Mouse (Mus musculus) neutrophil, adult 5-6 weeks (primary cell): ENCODE results near the gene Ube2s. TPM values are rescaled to one million over a fixed set of nuclear protein-coding genes. Genes with fewer than 3 reads are reported as not detected.
"Not testable (repeated sequence)": the region's sequence is repeated elsewhere in the genome, so short reads cannot be mapped to it uniquely, and the experiment has no call there.

Experiments used
- ATAC-seq: fragments of 151-379, 151-347 bp; 2 replicates; pipeline ENCODE4 v1.8.0; 2017; ENCODE audit warnings: mild to moderate bottlenecking, moderate TSS enrichment; ENCODE audit not compliant: insufficient number of reproducible peaks, poor library complexity, low FRiP score, severe bottlenecking; ENCODE audit errors: extremely low read depth
- total RNA-seq: library from RNA; stranded (forward); fragments of 200-1000 nt; gene quantifications from 2 replicates; pipeline ENCODE4 v1.2.3, GENCODE M21; 2017

The Ube2s gene
- total RNA-seq, 1 experiment from 2014 or later, result 103 TPM

- no peak for ATAC-seq
Measured at GRCm38 (mm10) chr7:4825365-4825764, 13.0 kb upstream of the Ube2s start.

DNA sequence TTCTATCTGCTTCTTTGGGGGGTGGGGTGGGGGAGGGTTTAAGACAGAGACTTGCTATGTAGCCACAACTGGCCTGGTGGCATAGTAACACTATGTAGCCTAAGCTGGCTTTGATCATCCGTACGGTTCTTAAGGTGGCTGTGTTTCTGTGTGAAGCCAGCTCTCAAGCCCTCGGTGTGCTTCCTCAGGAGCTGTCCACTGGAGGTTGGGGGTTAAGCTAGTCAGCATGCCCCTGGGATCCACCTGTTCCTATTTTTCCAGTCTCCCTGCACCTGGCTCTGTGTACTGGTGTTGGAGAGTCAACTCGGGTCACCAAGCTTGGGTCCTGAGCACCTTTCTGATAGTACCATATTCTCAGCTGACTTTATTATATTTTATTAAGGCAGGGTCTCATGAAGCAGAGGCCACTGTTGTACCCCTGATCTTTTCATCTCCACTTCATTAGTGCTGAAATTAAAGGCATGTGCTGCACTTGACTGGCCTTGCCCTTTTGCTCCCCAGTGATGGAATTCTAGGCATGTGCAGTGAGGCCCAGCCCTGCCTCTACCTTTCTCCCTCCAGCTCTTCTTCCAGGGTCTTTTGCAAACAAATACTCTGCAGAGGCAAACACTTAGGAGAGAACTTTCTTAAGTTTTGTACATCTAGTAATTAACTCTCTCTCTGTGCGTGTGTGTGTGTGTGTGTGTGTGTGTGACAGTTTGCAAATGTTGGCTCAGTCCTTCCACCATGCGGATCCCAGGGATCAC is 9.9 kb upstream of the Ube2s start:
- ATAC-seq, result no peak

- no peak for ATAC-seq
Measured at GRCm38 (mm10) chr7:4821690-4822089, 9.3 kb upstream of the Ube2s start.

DNA sequence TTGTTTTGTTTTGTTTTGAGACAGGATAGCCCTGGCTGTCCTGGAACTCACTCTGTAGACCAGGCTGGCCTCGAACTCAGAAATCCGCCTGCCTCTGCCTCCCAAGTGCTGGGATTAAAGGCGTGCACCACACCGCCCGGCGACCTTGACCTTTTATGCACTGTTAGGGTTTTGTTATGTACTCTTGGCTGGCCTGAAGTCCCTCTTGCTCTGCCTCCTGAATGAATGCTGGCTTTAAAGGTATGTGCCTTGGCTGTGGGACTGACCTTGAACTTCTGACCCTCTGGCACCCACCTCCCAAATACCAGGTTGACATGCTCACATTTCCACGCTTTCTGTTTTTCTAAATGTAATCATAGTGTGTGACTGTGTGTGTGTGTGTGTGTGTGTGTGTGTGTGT is 8.5 kb upstream of the Ube2s start:
- not testable (repeated sequence) for ATAC-seq

GRCm38 (mm10) chr7:4816559-4816958 is 4.2 kb upstream of the Ube2s start:
- ATAC-seq, result no peak

GRCm38 (mm10) chr7:4813105-4813791 is 858 bp upstream of the Ube2s start:
- ATAC-seq, result no peak

GRCm38 (mm10) chr7:4811842-4812302 is 518 bp downstream of the Ube2s start:
- ATAC-seq, result no peak

DNA sequence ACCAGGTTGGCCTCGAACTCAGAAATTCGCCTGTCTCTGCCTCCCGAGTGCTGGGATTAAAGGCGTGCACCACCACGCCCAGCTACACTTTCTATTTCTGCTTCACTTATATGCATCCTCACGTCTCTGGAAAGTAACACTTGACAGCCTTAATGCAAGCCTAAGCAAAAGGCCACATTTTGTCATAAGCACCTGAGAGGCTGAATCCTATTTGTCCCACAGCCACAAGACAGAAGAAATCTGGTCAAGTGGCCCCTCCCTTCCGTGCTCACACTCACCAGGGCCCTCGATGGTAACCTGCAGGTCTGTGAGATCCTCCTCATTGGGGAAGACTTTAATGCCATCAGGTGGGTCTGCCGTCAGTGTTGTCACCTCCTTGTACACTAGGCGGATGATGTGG is 1.3 kb downstream of the Ube2s start:
- not testable (repeated sequence) for ATAC-seq

DNA sequence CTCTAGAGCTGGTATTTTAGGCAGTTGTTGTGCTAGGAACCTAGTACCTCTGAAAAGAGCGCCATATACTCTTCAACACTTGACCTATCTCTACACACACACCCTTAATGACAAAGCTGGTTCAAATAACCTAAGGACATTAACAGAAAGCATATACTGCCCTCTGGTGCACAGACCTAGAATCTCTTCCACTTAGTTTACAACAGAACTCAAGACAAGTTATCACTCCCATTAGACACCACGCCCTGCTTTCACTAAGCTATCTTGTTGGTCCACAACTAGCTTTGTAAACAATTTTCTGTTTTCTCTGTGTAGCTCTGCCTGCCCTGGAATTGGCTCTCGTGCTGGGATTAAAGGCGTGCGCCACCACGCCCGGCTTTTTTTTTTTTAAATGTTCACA is 5.7 kb downstream of the Ube2s start:
- peak; percentile 71 for ATAC-seq

GRCm38 (mm10) chr7:4802247-4802646 is 10.1 kb downstream of the Ube2s start:
- no peak for ATAC-seq

DNA sequence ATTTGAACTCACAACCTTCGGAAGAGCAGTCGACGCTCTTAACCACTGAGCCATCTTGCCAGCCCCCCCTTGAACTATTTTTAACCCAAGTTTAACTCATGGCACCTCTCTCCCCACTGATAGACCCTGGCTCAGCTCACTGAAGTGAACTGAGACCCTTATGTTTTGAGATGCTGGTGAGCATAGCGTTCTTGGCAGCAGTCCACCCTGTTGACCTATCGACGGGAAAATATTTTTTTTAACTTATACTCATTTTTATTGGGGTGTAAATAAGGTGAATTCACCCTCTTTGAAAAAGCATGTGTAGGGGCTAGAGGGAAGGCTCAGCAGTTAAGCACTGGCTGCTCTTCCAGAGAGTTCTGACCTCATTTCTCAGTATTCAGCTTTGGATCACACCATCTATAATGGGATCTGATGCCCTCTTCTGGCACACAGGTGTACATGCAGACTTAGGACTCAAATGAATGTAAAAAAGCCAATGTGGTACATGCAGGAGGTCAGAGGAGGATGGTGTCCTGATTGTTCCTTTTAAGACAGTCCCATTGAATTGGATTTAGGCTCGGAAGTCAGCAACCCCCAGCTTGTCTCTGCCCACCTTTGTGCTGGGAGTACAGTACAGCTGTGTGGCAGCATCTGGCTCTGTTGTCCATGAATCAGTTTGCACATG is 16.5 kb downstream of the Ube2s start:
- 0 out of 2 replicates have a peak, but pooled peaks have one; percentile 13 for ATAC-seq

- ATAC-seq, result no peak
Measured at GRCm38 (mm10) chr7:4794631-4795168, 17.7 kb downstream of the Ube2s start.

DNA sequence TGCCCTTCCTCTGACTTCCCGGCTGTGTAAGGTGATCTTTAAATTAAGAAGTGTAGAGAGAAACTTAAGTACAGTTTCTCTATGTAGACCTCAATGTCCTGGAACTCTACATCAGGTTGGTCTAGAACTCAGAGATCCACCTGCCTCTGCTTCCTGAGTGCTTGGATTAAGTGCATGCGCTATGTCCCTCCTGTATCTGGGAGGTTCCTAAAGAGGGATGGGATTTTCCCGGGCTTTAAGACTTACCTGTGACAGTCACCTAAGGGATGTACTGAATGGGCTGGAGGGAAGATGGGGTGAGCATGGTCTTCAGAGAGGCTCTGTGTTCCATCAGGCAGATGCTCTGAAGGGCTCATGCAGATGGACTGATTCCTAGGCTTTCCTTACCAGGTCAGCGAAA is 18.7 kb downstream of the Ube2s start:
- ATAC-seq, result no peak

- ATAC-seq, result not testable (repeated sequence)
Measured at GRCm38 (mm10) chr7:4793248-4793647, 19.1 kb downstream of the Ube2s start.

DNA sequence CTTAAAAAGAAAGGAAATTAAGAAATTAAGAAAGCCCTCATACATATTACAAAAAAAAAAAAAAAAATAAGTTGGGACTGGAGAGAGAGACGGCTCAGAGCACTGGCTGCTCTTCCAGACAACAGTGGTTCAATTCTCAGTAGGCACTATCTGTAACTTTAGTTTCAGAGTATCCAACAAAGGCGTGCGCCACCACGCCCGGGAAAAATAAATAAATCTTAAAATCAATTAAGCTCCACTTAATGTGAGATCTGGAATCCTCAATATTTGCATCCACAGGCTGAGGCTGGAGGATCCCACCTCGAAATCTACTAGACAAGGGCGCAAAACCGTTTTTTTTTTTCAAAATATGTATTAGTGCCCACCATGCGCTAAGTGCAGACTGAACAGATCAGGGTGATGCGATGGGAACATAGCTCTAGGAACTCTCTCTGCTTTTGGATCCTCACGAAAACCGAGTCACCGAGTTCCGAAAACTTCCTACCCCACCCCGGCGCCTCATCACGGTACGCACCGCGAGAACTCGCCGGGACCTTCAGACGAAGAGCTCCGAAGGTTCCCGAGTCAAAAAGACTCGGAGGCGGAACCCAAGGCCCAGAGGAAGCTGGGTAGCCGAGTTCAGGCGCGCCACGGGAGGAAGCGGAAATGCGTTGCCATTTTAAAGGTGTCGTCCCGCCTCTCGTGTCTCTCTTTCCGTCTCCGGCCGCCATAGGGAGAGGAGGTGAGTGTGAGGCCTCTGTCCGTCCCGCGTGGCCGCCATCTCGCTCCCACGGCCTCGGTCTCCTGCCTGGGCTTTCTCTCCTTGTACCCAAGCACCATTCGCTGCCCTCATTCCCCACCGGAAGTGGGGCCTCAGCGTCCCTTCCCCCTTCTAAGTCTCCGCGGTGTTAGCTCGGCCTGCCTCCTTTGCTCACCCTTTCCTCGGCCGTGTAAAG is 19.8 kb downstream of the Ube2s start, which contains the start of gene Rpl28:
TSS of gene Rpl28 (plus strand) at position 597 of the 935 bp plus-strand sequence.
- peak; percentile 97 for ATAC-seq

DNA sequence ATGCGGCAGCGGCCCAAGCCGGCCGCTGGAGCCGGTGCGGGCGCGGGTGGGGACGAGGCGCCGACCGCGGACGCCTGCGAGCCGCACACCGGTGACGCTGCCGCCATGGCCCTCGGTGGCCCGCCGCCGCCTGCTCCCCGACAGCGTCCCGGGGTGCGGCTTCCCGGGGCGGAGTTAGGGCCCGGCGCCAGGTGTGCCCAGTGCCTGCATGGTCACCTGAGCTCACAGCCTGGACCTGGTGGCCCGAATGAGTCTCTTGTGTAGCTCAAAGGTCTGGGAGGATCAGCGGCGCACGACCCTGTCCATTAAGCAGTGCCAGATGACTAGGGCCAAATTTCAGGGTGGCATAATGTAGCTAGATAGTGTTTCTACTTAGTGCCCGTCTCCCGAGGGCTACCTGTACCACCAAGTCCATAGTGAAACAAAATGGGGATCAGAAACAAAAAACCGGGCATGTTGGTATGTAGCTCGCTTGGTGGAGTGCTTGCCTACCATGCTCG is 22.9 kb downstream of the Ube2s start, which contains the start of gene Tmem238:
TSS of gene Tmem238 (minus strand) at position 221 of the 500 bp plus-strand sequence.
- ATAC-seq, result no peak

GRCm38 (mm10) chr7:4788499-4789435 is 23.6 kb downstream of the Ube2s start:
- no peak for ATAC-seq
